Mouse (Mus musculus) megakaryocyte, embryonic 14.5 days (primary cell): ENCODE data around the gene Vps41. TPM values are rescaled to one million over a fixed set of nuclear protein-coding genes. Genes with fewer than 3 reads are reported as not detected.

Experiments used
- H3K27me3 ChIP-seq: replicated peaks from 2 replicates; pipeline ENCODE3; 2012; ENCODE audit warnings: inconsistent platforms
- H3K36me3 ChIP-seq: replicated peaks from 2 replicates; pipeline ENCODE3; 2012; ENCODE audit warnings: low read length, inconsistent platforms, mixed read lengths
- H3K4me1 ChIP-seq: 2 replicates; pipeline ENCODE4 v1.6.1; 2012; ENCODE audit warnings: inconsistent platforms
- H3K4me3 ChIP-seq: replicated peaks from 2 replicates; pipeline ENCODE3; 2012; ENCODE audit warnings: moderate library complexity, mild to moderate bottlenecking, inconsistent platforms
- H3K9me3 ChIP-seq: 2 replicates; pipeline ENCODE4 v1.6.1; 2012; ENCODE audit warnings: inconsistent platforms
- FLI1 ChIP-seq: IDR thresholded peaks from 2 replicates; pipeline ENCODE4 v1.6.1; 2012; ENCODE audit warnings: low read length, inconsistent platforms, mixed read lengths
- GATA1 ChIP-seq: IDR thresholded peaks from 3 replicates; pipeline ENCODE4 v1.6.1; 2012; ENCODE audit warnings: mixed read lengths, low read length, inconsistent platforms, borderline replicate concordance
- polyA plus RNA-seq: library from polyadenylated mRNA; stranded (reverse); fragments of >175 nt; gene quantifications from 2 replicates; pipeline ENCODE4 v1.2.3, GENCODE M21; 2012; ENCODE audit warnings: low replicate concordance; ENCODE audit not compliant: insufficient read depth

Gene Vps41
- polyA plus RNA-seq, 1 experiment: 0.45 TPM

DNA sequence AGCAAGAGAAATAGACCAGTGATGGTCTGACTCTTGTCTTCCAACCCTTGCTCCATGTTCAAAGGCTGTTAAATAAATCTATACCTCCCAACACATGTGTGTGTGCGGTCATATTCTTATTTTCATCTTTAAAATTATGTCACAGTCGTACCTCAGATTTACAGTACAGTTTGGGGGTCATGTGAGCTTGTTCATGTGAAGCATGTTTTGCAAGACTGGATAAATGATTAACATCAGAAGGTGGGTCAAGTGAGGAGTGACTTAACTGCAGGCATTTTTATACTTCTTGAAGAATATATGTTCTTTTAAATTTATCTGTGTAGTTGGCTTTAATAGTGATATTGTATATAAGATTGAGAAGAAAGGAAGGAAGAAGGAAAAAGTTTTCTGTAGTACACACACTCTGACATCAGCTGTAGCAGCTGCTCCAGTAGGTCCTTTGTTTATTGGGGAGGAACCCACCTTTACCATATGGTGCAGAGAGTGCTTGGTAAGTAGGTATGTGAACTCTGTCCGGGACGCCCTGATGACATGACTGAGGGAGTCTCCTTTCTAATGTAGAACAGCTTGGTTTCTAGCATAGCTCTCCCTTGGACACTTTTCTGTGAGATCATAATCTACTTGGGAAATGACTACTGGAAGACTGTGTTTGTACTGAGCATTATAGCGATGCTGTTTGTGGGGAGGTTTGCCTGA is 42.4 kb downstream of the Vps41 start:
- TF ChIP-seq GATA1 (no peak), FLI1 (no peak)
- Histone ChIP-seq H3K9me3 (no peaks in the 10 kb centered on the region), H3K36me3 (no peaks in the 10 kb centered on the region), H3K27me3 (no peaks in the 10 kb centered on the region), H3K4me1 (no peaks in the 10 kb centered on the region; the same call in 1 of the 2 replicates), H3K4me3 (no peak overlapping the region)

DNA sequence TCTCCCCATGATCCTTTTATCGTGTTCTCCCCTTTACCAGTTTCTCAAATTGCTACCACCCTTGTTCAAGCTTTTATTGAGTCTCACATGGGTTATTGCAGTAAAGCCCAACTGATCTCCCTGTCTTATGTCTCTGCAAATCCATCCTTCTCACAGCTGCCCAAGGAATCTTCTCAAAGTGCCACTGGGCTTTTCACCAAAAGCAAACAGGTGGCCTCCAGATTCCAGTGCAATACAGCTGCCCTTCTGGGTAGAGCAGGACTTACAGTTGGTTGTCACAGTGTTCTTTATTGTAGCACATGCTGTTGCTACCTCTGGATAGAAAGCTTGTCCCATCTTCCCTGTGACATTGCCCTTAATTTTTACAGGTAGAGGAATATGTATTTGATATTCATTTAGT is 44.4 kb downstream of the Vps41 start:
- no peaks in the 10 kb centered on the region for H3K36me3 ChIP-seq
- H3K4me1 ChIP-seq: no peaks in the 10 kb centered on the region; the same call in 1 of the 2 replicates
- TF ChIP-seq FLI1 (no peak), GATA1 (no peak)
- no peaks in the 10 kb centered on the region for H3K9me3 ChIP-seq
- no peak overlapping the region for H3K4me3 ChIP-seq
- H3K27me3 ChIP-seq: no peaks in the 10 kb centered on the region

DNA sequence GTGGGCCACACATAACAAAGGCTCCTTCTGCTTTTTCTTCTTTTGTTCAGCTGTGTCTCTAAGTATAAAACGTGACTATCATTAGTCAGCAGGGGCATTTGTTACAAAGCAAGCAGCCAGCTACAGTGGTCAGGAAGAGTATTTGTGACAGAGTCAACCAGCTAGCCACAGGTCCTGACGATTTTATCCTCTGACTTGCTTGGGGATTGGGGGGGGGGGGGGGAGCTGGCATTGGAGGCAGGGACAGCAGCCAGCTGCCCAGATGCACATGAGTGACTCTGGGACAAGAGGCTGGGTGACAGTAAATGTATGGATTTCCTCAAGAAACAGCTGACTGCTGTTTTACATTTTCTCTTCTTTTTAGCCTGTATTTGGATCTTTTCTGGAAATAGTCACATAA is 50.8 kb downstream of the Vps41 start:
- Histone ChIP-seq H3K27me3 (no peaks in the 10 kb centered on the region), H3K4me1 (peaks cover 5% of the 10 kb centered on the region), H3K36me3 (peaks cover 2% of the 10 kb centered on the region), H3K9me3 (no peaks in the 10 kb centered on the region), H3K4me3 (no peak overlapping the region)
- TF ChIP-seq FLI1 (no peak), GATA1 (no peak)

DNA sequence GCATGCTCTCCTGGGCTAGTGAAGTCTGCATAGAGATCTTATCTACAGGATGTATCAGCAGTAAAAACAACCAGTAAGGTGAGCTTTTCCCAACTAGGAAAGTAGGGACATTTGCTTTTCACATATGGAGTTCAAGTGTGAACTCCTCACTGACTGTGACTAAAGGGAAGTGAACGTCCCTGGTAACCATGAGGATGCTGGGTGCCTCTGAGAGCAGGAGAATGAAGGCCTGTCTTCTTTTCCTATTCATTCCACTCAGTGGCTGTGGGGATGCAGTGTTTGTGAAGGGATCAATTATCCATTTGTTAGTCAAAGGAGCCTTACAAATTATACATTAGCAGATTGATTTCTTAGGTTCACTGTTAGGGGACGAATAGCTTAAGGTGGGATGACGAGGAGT is 51.4 kb downstream of the Vps41 start:
- TF ChIP-seq GATA1 (no peak), FLI1 (no peak)
- Histone ChIP-seq H3K9me3 (no peaks in the 10 kb centered on the region), H3K27me3 (no peaks in the 10 kb centered on the region), H3K36me3 (peaks cover 2% of the 10 kb centered on the region), H3K4me3 (no peak overlapping the region), H3K4me1 (peaks cover 5% of the 10 kb centered on the region)

DNA sequence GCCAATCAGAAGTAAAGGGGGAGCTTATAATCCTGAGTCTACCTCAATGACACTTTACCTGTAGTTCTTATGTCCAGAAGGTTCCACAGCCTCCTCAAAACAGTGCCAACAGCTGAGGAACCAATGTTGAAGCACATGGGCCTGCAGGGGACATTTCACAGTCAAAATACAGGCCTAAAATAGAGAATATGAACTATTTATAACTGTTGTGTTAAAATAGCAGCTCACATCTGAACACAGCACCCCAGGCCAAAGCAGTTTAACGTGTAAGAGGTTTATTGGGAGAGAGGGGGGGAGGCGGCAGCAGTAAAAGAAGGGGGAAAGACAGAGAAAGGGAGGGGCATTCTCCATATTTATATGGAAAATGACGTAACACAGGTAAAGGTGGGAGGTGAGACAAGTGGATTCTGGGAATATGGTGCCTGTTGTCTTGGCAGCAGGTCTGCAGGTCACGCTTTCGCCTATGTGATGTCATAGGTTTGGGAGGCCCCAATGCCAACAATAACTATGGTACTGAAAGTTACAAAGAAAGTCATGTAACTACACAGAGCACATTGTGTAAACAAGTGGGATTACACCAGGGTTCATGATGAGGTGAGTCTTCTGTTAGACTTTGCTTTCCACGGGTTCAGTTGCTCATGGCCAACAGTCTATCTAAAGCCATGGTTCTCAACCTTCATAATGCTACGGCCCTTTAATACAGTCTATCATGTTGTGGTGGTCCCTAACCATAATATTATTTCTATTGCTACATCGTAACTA is 56.5 kb downstream of the Vps41 start:
- Histone ChIP-seq H3K27me3 (no peaks in the 10 kb centered on the region), H3K9me3 (no peaks in the 10 kb centered on the region), H3K4me3 (no peak overlapping the region), H3K36me3 (peaks cover 2% of the 10 kb centered on the region), H3K4me1 (peaks cover 9% of the 10 kb centered on the region)
- no peak for TF ChIP-seq GATA1
- no peak for TF ChIP-seq FLI1

DNA sequence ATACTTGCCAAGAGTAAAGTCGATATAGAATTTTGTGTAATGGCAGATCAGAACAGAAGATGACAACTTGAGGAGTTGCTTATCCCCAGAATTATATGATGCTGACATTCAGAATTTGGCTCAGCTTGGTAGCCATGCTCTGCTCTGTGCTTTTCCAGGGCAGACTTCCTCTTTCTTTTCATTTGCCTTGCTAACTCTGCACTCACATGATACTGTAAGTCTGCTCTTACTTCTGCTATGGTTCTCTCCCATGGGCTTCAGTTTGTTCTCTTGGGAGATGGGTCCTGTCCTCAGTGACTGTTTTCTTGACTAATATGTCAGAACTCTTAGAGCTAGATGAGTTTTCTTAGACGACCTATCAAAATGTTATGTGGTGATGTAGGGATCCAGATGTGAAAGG is 64.2 kb downstream of the Vps41 start:
- H3K4me3 ChIP-seq: no peak overlapping the region
- TF ChIP-seq FLI1 (no peak), GATA1 (no peak)
- H3K36me3 ChIP-seq: peaks cover 2% of the 10 kb centered on the region
- no peaks in the 10 kb centered on the region for H3K27me3 ChIP-seq
- peaks cover 11% of the 10 kb centered on the region for H3K4me1 ChIP-seq
- no peaks in the 10 kb centered on the region for H3K9me3 ChIP-seq

DNA sequence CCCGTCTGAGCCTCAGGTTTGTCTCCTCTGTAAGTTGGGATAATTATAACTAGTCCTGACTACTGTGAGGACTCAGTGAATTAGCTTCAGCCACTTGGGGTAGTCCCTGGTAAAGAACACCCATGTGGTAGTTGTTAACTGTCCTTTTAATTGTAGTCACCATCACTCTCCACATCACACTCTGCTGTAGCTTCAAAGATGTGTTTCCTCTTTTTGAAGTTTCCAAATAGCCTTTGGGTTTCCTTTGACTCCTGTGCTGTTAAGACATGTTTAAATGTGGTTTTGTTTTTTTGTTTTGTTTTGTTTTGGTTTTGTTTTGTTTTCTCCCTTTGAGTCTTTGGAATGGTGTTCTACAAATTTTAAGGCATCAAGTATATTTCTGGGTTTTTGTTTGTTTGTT is 68.6 kb downstream of the Vps41 start:
- TF ChIP-seq GATA1 (no peak), FLI1 (no peak)
- Histone ChIP-seq H3K4me1 (peaks cover 15% of the 10 kb centered on the region), H3K27me3 (no peaks in the 10 kb centered on the region), H3K9me3 (no peaks in the 10 kb centered on the region), H3K36me3 (peaks cover 13% of the 10 kb centered on the region), H3K4me3 (no peak overlapping the region)

DNA sequence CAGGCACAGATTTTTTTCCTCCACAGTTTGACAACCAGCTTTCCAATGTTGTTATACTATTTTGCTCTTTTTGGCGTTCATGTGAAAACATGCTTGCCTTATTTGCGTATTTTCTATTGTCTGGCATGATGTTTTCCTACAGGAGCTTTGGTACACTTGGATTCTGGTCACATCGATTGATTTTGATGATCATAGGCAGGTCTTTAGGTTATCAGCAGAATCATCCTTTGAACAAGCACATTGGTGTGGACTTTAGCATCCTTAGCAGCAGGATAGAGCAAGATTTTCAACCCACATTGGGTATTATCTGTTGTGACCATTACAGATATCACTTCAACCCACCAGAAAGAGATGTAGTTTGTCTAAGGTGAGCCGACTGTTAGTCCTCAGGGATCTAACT is 71.0 kb downstream of the Vps41 start:
- TF ChIP-seq FLI1 (no peak), GATA1 (no peak)
- Histone ChIP-seq H3K36me3 (peaks cover 26% of the 10 kb centered on the region), H3K9me3 (no peaks in the 10 kb centered on the region), H3K4me3 (no peak overlapping the region), H3K27me3 (no peaks in the 10 kb centered on the region), H3K4me1 (peaks cover 4% of the 10 kb centered on the region; the same call in 1 of the 2 replicates)

DNA sequence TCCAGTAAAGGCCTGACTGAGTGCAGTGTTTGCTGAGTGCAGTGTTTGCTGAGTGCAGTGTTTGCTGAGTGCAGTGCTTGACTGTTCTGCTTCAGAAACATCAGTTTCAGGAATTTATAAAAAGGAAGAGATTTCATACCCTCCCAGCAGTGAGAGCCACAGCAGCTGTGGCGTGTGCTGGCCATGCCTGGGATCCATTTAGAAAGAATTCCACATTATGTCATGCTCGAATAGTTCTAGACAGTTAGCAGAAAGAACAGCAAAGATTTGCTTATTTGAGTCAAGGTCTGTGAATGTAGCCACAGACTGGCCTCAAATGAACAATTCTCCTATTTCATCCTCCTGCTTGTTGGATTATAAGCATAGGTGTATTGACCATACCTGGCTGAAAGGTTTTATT is 71.6 kb downstream of the Vps41 start:
- peaks cover 31% of the 10 kb centered on the region for H3K36me3 ChIP-seq
- H3K27me3 ChIP-seq: no peaks in the 10 kb centered on the region
- H3K4me1 ChIP-seq: peaks cover 4% of the 10 kb centered on the region; the same call in 1 of the 2 replicates
- H3K9me3 ChIP-seq: no peaks in the 10 kb centered on the region
- no peak for TF ChIP-seq FLI1
- TF ChIP-seq GATA1: no peak
- no peak overlapping the region for H3K4me3 ChIP-seq

DNA sequence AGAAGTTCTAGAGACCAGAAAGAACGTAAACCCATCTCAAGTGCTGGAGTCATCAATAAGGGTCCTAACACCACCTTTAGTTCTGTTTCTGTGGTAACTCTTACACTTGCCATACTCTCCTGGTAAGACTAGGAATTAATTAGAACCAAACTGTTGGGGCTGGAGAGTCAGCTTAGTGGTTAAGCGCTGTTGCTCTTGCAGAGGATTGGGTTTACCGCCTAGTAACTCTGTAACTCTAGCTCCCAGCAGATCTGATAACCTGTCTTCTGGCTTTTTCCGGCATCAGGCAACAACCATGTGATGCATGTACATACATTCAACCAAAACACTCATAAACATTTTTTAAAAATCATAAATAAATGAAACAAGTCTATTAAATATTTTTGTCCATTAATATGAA is 72.6 kb downstream of the Vps41 start:
- no peak overlapping the region for H3K4me3 ChIP-seq
- H3K36me3 ChIP-seq: peaks cover 39% of the 10 kb centered on the region
- H3K9me3 ChIP-seq: no peaks in the 10 kb centered on the region
- TF ChIP-seq FLI1 (no peak), GATA1 (no peak)
- H3K4me1 ChIP-seq: peaks cover 4% of the 10 kb centered on the region; the same call in 1 of the 2 replicates
- no peaks in the 10 kb centered on the region for H3K27me3 ChIP-seq

DNA sequence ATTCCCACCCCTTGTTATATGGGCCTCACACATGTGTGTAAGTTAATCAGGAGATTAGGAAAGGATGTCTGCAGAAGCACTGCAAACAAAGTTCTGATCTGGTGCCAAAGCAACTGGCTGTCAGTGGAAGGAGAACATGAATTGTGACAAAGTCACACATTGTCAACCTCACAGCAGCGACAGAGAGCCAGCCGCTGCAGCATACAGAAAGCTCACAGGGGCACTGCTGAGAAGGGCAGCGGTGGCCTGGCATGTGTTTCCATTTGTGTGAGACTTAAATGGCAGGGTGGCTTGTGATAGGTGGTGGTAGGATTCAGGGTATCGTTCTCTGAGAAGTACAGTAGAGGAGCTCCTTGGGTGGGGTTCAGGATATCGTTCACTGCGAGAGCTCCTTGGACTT is 73.0 kb downstream of the Vps41 start:
- Histone ChIP-seq H3K27me3 (no peaks in the 10 kb centered on the region), H3K4me1 (peaks cover 4% of the 10 kb centered on the region; the same call in 1 of the 2 replicates), H3K36me3 (peaks cover 43% of the 10 kb centered on the region), H3K4me3 (no peak overlapping the region), H3K9me3 (no peaks in the 10 kb centered on the region)
- no peak for TF ChIP-seq GATA1
- no peak for TF ChIP-seq FLI1
